Mouse (Mus musculus): ENCODE results near the gene Uri1.

DNA sequence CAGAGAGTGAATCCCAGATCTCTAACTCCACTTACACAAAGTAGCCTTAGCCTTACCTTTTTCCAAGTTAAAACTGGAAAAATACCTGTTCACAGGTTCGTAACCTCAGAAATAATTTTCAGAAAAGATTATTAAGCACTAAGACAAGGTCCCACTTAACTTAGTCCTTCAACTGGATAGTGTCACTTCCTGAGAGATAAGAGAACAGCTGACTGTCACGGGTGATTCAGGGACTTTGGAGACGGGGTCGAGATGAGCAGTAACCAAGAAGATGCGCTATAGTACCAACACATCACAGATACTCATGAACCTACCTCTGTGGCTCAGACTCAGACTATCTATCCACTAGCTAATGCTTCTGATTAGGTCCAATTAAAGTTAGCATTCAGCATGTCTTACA, 38.5 kb downstream of the Uri1 start:
- TF ChIP-seq CTCF (IDR thresholded peaks at IDR 0.05; ENCODE audit: borderline replicate concordance, control insufficient read depth, extremely low read depth, insufficient read depth, low read length, poor library complexity) (no peak), POLR2A (IDR thresholded peaks at IDR 0.05; ENCODE audit: control insufficient read depth, extremely low read depth, insufficient read depth, low read length, poor library complexity) (no peak)

All from thymus, adult 2 months (tissue).